Mouse (Mus musculus): ENCODE measurements around the gene Wbp11.
A peak's percentile ranks its signal among the peaks of the same experiment; 100 is the strongest.

Wbp11 gene

GRCm38 (mm10) chr6:136827881-136828561 is at the start of gene Wbp11:
Gene Wbp11, minus strand, starts transcription at chr6:136828233.
- peak; percentile 88 to 92 for DNase-seq (ENCODE audit: low spot score in 2 of 2)

- DNase-seq (ENCODE audit: low spot score in 2 of 2) = peak; percentile 13 to 48
Observed at GRCm38 (mm10) chr6:136875670-136876069, 47.6 kb upstream of the Wbp11 start, which contains the start of gene Mgp. Gene Mgp, minus strand, starts transcription at chr6:136875823.

GRCm38 (mm10) chr6:136874599-136874998 is 46.6 kb upstream of the Wbp11 start:
- peak in 1 of 2 experiments; percentile 14 for DNase-seq (ENCODE audit: low spot score in 2 of 2)

- DNase-seq (ENCODE audit: low spot score in 2 of 2) = no peak
Observed at GRCm38 (mm10) chr6:136868921-136869320, 40.9 kb upstream of the Wbp11 start.

- DNase-seq (ENCODE audit: low spot score in 2 of 2) = no peak
Observed at GRCm38 (mm10) chr6:136866150-136866549, 38.1 kb upstream of the Wbp11 start.

- no peak for DNase-seq (ENCODE audit: low spot score in 2 of 2)
Observed at GRCm38 (mm10) chr6:136865360-136865759, 37.3 kb upstream of the Wbp11 start.

- no peak for DNase-seq (ENCODE audit: low spot score in 2 of 2)
Observed at GRCm38 (mm10) chr6:136861020-136861419, 33.0 kb upstream of the Wbp11 start.

GRCm38 (mm10) chr6:136858420-136858819 is 30.4 kb upstream of the Wbp11 start:
- DNase-seq (ENCODE audit: low spot score in 2 of 2) = no peak

GRCm38 (mm10) chr6:136857873-136858260 is 29.8 kb upstream of the Wbp11 start:
- DNase-seq (ENCODE audit: low spot score in 2 of 2) = no peak

GRCm38 (mm10) chr6:136857186-136857872 is 29.3 kb upstream of the Wbp11 start, which contains the start of gene Art4:
Gene Art4, minus strand, starts transcription at chr6:136857733.
- DNase-seq (ENCODE audit: low spot score in 2 of 2) = no peak

GRCm38 (mm10) chr6:136856071-136856636 is 28.1 kb upstream of the Wbp11 start:
- DNase-seq (ENCODE audit: low spot score in 2 of 2) = no peak

GRCm38 (mm10) chr6:136855183-136855582 is 27.1 kb upstream of the Wbp11 start:
- no peak for DNase-seq (ENCODE audit: low spot score in 2 of 2)

- DNase-seq (ENCODE audit: low spot score in 2 of 2) = no peak
Observed at GRCm38 (mm10) chr6:136854361-136854781, 26.3 kb upstream of the Wbp11 start.

GRCm38 (mm10) chr6:136852762-136853161 is 24.7 kb upstream of the Wbp11 start:
- no peak for DNase-seq (ENCODE audit: low spot score in 2 of 2)

- no peak for DNase-seq (ENCODE audit: low spot score in 2 of 2)
Observed at GRCm38 (mm10) chr6:136852348-136852747, 24.3 kb upstream of the Wbp11 start.

GRCm38 (mm10) chr6:136850267-136850666 is 22.2 kb upstream of the Wbp11 start:
- no peak for DNase-seq (ENCODE audit: low spot score in 2 of 2)

GRCm38 (mm10) chr6:136848971-136849370 is 20.9 kb upstream of the Wbp11 start:
- no peak for DNase-seq (ENCODE audit: low spot score in 2 of 2)

- DNase-seq (ENCODE audit: low spot score in 2 of 2) = no peak
Observed at GRCm38 (mm10) chr6:136848399-136848798, 20.4 kb upstream of the Wbp11 start.

GRCm38 (mm10) chr6:136847790-136848189 is 19.8 kb upstream of the Wbp11 start:
- DNase-seq (ENCODE audit: low spot score in 2 of 2) = no peak

GRCm38 (mm10) chr6:136847267-136847666 is 19.2 kb upstream of the Wbp11 start:
- DNase-seq (ENCODE audit: low spot score in 2 of 2) = no peak

- DNase-seq (ENCODE audit: low spot score in 2 of 2) = no peak
Observed at GRCm38 (mm10) chr6:136845706-136846480, 17.9 kb upstream of the Wbp11 start.

GRCm38 (mm10) chr6:136844903-136845302 is 16.9 kb upstream of the Wbp11 start:
- DNase-seq (ENCODE audit: low spot score in 2 of 2) = no peak

All from frontal cortex, postnatal 25 days (tissue).